Mouse (Mus musculus): ENCODE measurements around the gene Clybl.

DNA sequence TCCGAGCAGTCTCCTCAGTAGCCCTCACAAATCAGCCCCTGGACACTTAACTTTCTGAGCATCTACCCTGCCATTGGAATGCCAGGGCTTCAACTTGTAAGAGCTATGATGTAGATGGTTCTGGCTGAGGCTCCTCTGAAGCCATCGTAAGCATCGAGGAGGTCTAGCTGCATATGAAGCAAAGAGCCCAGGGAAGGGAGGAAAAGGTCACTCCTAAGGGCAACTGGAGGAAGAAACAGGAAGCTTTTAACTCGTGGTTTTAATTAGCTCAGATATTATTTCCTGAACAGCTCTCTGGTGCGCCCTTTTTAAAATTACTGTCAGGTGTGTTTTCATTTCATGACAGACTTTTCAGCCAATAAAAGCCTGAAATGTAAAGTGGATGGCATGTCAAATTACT, 190.5 kb downstream of the Clybl start:
- TF ChIP-seq CTCF (IDR thresholded peaks at IDR 0.05; ENCODE audit: borderline replicate concordance, insufficient read depth, low read depth, low read length): no peak
- no peak for TF ChIP-seq POLR2A (IDR thresholded peaks at IDR 0.05; ENCODE audit: borderline replicate concordance, insufficient read depth, low read length)

All from cerebellum, adult 2 months (tissue).